Comparison of ENCODE assay signal across 8 mouse cellular contexts in genomic region chr2:72980337-72981074, GRCm38 (mm10). TPM values are rescaled to one million over a fixed set of nuclear protein-coding genes. Genes with fewer than 3 reads are reported as not detected.
DNase-seq lines count a peak whose midpoint lies in the region; ATAC-seq and TF ChIP-seq lines count a peak whose summit lies in the region.

Gene Sp3, minus strand, starts transcription at chr2:72980446.

- peak within 1 kb of the TSS; percentile 100 for H3K4me3 ChIP-seq in gastrocnemius, adult 2 months
- peak within 1 kb of the TSS; percentile 99 for H3K4me3 ChIP-seq in hindbrain, postnatal 0 days (ENCODE audit: low read length)
- H3K4me3 ChIP-seq in left cerebral cortex, adult 2 months: peak within 1 kb of the TSS; percentile 97

- peak; percentile 81 for ATAC-seq in common myeloid progenitor, adult 5-6 weeks (replicated peaks; ENCODE audit: low read depth, poor library complexity, severe bottlenecking)
- peak; percentile 93 for ATAC-seq in hindbrain, postnatal 0 days
- ATAC-seq in megakaryocyte, adult 5-6 weeks (ENCODE audit: poor library complexity, severe bottlenecking): peak; percentile 66

- no peak for TF ChIP-seq CTCF in gastrocnemius, adult 2 months (IDR thresholded peaks at IDR 0.05)
- no peak for TF ChIP-seq CTCF in hindbrain, postnatal 0 days (IDR thresholded peaks at IDR 0.05; ENCODE audit: low read depth)
- no peak; the same call in 1 of the 2 replicates for TF ChIP-seq CTCF in left cerebral cortex, adult 2 months (IDR thresholded peaks at IDR 0.05)

- H3K9ac ChIP-seq in hindbrain, postnatal 0 days (replicated peaks; ENCODE audit: low read length): peak within 1 kb of the TSS; percentile 100

- peak; percentile 99 for DNase-seq in ZHBTc4 (ENCODE audit: low read depth, low spot score)
- DNase-seq in gastrocnemius, adult 2 months: peak; percentile 99
- peak; percentile 99 for DNase-seq in hindbrain, postnatal 0 days (ENCODE audit: low spot score)
- DNase-seq in left cerebral cortex, adult 2 months (ENCODE audit: extremely low spot score in 1 of 2, low spot score in 2 of 2): peak; percentile 96 to 97
- peak; percentile 95 to 97 for DNase-seq in right cerebral cortex, adult 2 months (ENCODE audit: low spot score in 2 of 2)
- DNase-seq in urinary bladder, postnatal 14 days (ENCODE audit: low spot score): peak; percentile 98

- no peaks in the 10 kb centered on the region for H3K36me3 ChIP-seq in hindbrain, postnatal 0 days (ENCODE audit: insufficient read depth, low read length)

- H3K4me2 ChIP-seq in hindbrain, postnatal 0 days (ENCODE audit: low read depth, low read length): peak within 1 kb of the TSS; percentile 61

- H3K9me3 ChIP-seq in hindbrain, postnatal 0 days (ENCODE audit: low read length): no peaks in the 10 kb centered on the region

- intact Hi-C loops in gastrocnemius, adult 2 months (cut with DNase I): loop anchor here (5.0 kb wide), 1 partner anchor 297 kb away; no protein-coding TSS in a partner anchor
- intact Hi-C loops in left cerebral cortex, adult 2 months (cut with DNase I): loop anchor here (2.0 to 5.0 kb wide), 3 partner anchors 80 to 463 kb away; no protein-coding TSS in a partner anchor

- H3K27ac ChIP-seq in gastrocnemius, adult 2 months: peak within 1 kb of the TSS; percentile 99
- peak within 1 kb of the TSS; percentile 100 for H3K27ac ChIP-seq in hindbrain, postnatal 0 days
- H3K27ac ChIP-seq in left cerebral cortex, adult 2 months: peak within 1 kb of the TSS; percentile 100

- H3K4me1 ChIP-seq in hindbrain, postnatal 0 days (ENCODE audit: insufficient read depth, low read length): peaks cover 8% of the 10 kb centered on the region; the same call in 1 of the 2 replicates

- H3K27me3 ChIP-seq in hindbrain, postnatal 0 days (ENCODE audit: insufficient read depth, low read length): no peaks in the 10 kb centered on the region

- WGBS in hindbrain, postnatal 0 days: under 1% methylated on average over 62 of the region's 64 CpGs

RNA-seq across cellular contexts. Expression of gene Sp3, which starts in this region (rescaled TPM):
- total RNA-seq in common myeloid progenitor, adult 5-6 weeks (2017): 109 and 139 TPM in 2 replicates
- 10 to 100 TPM; 20.7 to 23.2 TPM for total RNA-seq in gastrocnemius, adult 2 months (2021)
- total RNA-seq in hindbrain, postnatal 0 days (2014; rRNA removed): 62.1 and 91.4 TPM in 2 replicates
- polyA plus RNA-seq in hindbrain, postnatal 0 days (2015; fragmentation: Nextera tagmentation; extraction: Ambion mirVana): 24.6 and 25.5 TPM in 2 replicates
- 10 to 100 TPM; 51.4 to 56.6 TPM for total RNA-seq in left cerebral cortex, adult 2 months (2021)
- 196 and 198 TPM in 2 replicates for total RNA-seq in megakaryocyte, adult 5-6 weeks (2015)
- total RNA-seq in megakaryocyte, adult 5-6 weeks (2017): 220 and 269 TPM in 2 replicates

Comparison
In these comparisons a context has a peak if more than half of its experiments do, and no peak if none do; other contexts are left out.
1. Peak in every context shown above with its lines: DNase-seq, ATAC-seq, H3K4me3 ChIP-seq and H3K27ac ChIP-seq.